Mouse (Mus musculus) left cerebral cortex, postnatal 10 days (tissue): ENCODE results near the gene Ift80. TPM values are rescaled to one million over a fixed set of nuclear protein-coding genes. Genes with fewer than 3 reads are reported as not detected.
"Not testable (repeated sequence)": the region's sequence is repeated elsewhere in the genome, so short reads cannot be mapped to it uniquely, and the experiment has no call there.

Experiments
- DNase-seq, 2 experiments: peaks; one replicate each; pipeline ENCODE4 v3.0.0; 2021 to 2022; ENCODE audit warnings: low spot score in 2 of 2, mixed read lengths in 1 of 2; ENCODE audit errors: extremely low spot score in 1 of 2
- intact Hi-C: fragments of 180-260 bp; cut with DNase I; formaldehyde crosslinking; loops from one replicate; pipeline ENCODE4 v1.15.1; 2025
- total RNA-seq, 2 experiments: library from RNA; stranded (reverse); gene quantifications; 2 replicates each; pipeline ENCODE4 v1.2.3; 2021

Ift80 gene
- total RNA-seq, 2 experiments from 2014 or later, result 11.8 to 12.4 TPM

GRCm38 (mm10) chr3:68952707-68953106 lies 51.7 kb downstream of the Ift80 start:
- no peak for DNase-seq
- intact Hi-C loops, result loop anchor here (5.0 to 10.0 kb wide), 2 partner anchors 235 to 338 kb away; no protein-coding TSS in a partner anchor

DNA sequence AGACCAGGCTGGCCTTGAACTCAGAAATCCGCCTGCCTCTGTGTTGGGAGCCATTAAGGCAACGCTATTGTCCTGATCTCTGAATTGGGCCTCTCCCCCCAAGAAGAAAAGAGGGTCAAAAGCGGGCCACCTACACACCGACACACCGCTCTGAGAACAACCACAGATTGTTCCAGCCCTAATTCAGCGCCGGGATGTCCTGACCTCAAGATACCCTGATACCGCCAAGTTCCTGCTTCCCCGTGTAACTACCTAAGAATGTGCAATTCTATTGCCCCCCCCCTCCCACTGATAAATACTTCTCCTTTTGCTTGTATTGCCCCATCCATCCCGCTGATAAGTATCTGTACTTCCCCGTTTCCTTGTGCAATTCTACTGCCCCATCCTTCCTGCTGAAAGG lies 52.4 kb downstream of the Ift80 start:
- not testable (repeated sequence) for DNase-seq
- intact Hi-C loops, result loop anchor here (5.0 to 10.0 kb wide), 2 partner anchors 235 to 337 kb away; no protein-coding TSS in a partner anchor

DNA sequence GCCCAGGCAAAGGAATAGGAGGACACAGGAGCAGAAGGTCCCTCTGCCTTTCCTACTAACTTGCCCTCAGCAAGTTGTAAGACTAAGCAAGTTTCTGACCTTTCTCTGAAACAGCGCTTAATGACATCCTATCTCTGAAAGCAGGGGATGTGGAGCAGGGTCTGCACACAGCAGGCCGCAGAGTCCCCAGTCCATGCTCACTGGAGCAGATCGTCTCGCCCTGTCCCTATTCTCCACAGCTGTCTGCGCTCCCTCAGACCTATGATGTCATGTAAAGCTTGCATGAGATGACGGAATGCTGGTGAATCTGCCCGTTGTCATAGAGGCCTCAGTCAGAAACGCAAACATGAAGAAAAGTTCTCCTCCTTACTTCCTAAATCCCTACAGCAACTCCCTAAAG lies 55.0 kb downstream of the Ift80 start:
- intact Hi-C loops, result no loop called here
- no peak for DNase-seq

DNA sequence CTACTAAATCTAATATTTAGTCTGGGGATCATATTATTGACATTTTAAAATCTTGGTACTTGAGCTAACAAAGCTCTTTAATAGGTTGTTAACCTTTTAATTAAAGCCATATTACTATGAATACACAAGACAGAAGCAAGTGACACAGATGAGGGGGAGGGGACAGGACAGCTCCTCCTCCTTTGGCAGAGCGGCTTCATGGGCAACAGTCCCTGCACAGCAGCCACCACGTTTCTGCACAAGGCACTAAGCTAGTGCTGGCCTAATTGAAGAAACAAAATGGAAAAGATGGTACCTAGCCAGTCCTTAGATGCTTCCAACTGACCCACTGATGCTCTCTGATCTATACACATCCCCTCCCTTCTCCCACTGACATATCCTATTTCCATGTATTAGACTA lies 55.5 kb downstream of the Ift80 start:
- intact Hi-C loops, result no loop called here

GRCm38 (mm10) chr3:68941867-68942266 lies 62.5 kb downstream of the Ift80 start:
- intact Hi-C loops, result loop anchor here (5.0 kb wide), 1 partner anchor 75 kb away; the partner anchor contains the start of gene 1110032F04Rik
- DNase-seq, result no peak

More for the DNA sequence above, 55.5 kb downstream of the Ift80 start:
- no peak for DNase-seq

DNA sequence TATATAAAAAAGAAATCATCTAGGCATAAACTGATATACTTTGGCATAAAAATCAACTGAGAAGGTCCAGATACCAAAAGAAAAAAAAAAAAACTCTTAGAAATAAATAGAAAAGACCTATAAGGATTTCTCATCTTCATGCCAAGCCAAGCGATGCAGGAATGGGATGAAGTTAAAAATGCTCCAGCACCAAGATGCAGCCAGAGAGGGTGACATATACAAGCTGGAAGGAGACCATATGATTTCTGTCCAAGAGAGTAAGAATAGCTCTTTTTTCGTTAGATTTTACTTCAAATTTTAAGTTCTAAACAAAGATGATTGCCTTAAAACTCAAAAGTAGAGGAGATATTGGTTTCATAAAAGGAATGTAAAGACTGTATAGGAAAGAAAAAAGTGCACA lies 64.1 kb downstream of the Ift80 start:
- no peak for DNase-seq
- intact Hi-C loops, result loop anchor here (5.0 kb wide), 1 partner anchor 73 kb away; the partner anchor contains the start of gene 1110032F04Rik

DNA sequence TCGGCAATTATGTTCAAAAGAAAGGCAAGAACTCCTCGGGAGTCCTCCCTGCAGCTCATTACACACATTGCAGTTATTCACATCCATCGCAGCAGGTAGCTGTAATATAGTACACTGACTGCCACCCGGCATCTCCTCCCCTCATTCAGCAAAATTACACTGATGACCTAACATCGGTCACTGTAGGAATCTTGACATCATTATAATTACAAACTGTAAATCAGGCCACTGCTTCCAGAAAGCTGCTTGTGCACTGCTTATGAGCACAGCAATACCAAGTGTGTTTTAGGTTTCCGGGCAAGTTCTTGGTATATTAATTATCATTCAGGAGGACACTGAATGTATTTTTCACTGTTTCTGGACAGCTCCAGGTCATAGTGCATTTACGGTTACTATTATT lies 65.1 kb downstream of the Ift80 start:
- intact Hi-C loops, result no loop called here
- no peak for DNase-seq

- intact Hi-C loops, result no loop called here
- no peak for DNase-seq
These were observed 67.7 kb downstream of the Ift80 start for GRCm38 (mm10) chr3:68936709-68937108.

DNA sequence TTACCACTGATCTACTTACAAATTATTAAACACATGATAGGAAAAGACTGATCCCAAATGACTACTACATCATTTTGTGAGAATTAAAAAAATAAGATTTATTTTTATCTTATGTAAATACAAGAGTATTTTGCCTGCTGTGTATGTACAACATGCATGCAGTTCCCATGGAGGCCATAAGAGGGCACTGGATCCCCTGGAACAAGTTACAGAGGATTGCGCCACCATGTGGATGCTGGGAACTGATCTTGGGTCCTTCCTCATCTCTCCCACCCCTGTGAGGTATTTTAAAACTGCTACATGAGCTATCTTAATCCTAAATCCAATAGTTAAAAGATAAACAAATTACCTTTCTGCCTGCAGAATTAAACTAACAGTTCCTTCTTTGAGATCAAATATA lies 68.9 kb downstream of the Ift80 start:
- DNase-seq, result peak in 1 of 2 experiments; percentile 41
- intact Hi-C loops, result no loop called here

DNA sequence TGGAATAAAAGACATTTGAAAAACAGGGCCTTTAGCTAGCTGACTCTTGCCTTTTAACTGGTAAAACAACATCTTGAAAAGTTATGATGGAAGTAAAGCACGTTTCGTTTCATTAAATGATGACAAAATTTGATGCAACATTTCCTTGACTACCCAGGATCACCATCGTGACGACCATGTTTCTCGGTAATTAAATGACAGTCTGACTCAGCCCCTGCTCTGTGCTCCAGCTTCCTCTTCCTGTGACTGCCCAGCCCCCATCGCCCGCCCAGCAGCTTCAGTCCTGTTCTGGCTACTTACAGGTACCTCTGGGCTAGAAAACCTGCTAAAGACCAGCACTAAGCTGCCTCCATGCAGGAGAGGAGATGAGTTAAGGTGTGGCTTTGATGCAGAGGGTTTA lies 70.1 kb downstream of the Ift80 start:
- DNase-seq, result no peak
- intact Hi-C loops, result no loop called here

- no peak for DNase-seq
- intact Hi-C loops, result no loop called here
These were observed 75.8 kb downstream of the Ift80 start for GRCm38 (mm10) chr3:68928619-68929018.

DNA sequence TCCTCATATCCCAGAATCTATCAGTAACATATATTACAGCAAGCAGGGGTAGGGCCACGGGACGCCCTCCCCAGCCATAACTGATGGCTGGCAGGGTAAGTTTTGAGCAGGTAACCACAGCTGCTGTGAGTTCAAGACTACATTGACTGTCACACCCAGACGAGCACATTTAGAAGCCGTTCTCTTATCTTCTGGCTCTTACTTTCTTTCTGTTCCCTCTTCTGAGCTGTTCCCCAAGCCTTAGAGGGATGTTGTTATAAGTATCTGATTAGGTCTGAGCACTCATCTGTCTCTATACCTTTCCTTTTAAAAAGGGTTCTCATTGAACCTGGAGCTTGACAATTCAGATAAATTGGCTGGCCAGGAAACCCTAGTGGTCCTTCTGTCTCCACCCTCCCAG lies 96.9 kb downstream of the Ift80 start:
- no peak for DNase-seq
- intact Hi-C loops, result no loop called here

GRCm38 (mm10) chr3:68904902-68905778 lies 99.2 kb downstream of the Ift80 start:
- no peak for DNase-seq
- intact Hi-C loops, result no loop called here

DNA sequence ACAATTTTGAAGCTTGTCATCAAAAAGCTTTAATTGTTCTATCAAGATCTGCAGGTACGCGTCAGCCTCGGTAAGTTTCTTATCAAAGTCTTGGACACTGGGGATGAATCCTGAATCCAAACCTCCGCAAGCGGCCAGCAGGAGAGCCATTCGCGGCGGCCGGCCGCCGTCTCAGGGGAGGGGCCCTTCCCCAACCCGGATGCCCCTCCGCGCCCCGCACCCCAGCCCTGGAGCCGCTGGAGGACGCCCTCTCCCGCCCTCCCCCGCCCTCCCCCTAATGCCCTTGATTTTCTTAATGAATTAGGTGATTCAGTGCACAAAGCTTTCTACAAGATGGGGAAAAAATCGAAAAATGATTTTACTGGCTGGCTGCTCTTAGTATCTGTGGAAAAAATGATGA lies 101.7 kb downstream of the Ift80 start:
- intact Hi-C loops, DNase-seq: not testable (repeated sequence)

GRCm38 (mm10) chr3:68897154-68897553 lies 107.2 kb downstream of the Ift80 start:
- no peak for DNase-seq
- intact Hi-C loops, result no loop called here

GRCm38 (mm10) chr3:68895426-68895825 lies 108.9 kb downstream of the Ift80 start:
- intact Hi-C loops, result no loop called here
- DNase-seq, result peak in 1 of 2 experiments; percentile 5

GRCm38 (mm10) chr3:68886845-68887244 lies 117.5 kb downstream of the Ift80 start:
- DNase-seq, result no peak
- intact Hi-C loops, result no loop called here

GRCm38 (mm10) chr3:68874079-68874478 lies 130.3 kb downstream of the Ift80 start:
- DNase-seq, result no peak
- intact Hi-C loops, result no loop called here

GRCm38 (mm10) chr3:68870568-68870950 lies 133.8 kb downstream of the Ift80 start:
- DNase-seq, result no peak
- intact Hi-C loops, result no loop called here
